Mouse (Mus musculus) limb, embryonic 14.5 days (tissue): ENCODE measurements around the gene Tubb4a. TPM values are rescaled to one million over a fixed set of nuclear protein-coding genes. Genes with fewer than 3 reads are reported as not detected.
"Not testable (repeated sequence)": the region's sequence is repeated elsewhere in the genome, so short reads cannot be mapped to it uniquely, and the experiment has no call there.

ENCODE experiments used
- ATAC-seq: fragments of 200-750 bp; cut with Nextera tagmentation; 2 replicates; pipeline ENCODE4 v1.8.0; 2017; ENCODE audit warnings: low read depth, moderate number of reproducible peaks, moderate TSS enrichment; ENCODE audit not compliant: low FRiP score
- DNase-seq: peaks from one replicate; pipeline ENCODE4 v3.0.0-alpha.2; 2015; ENCODE audit warnings: low spot score
- H3K27ac ChIP-seq: fragments of 300-500 bp; sonication (generic); replicated peaks from 2 replicates; pipeline ENCODE4 v1.5.1; 2014; ENCODE audit warnings: low read depth, mild to moderate bottlenecking, low read length, moderate library complexity, mixed read lengths
- H3K27me3 ChIP-seq: fragments of 300-500 bp; sonication (generic); 2 replicates; pipeline ENCODE4 v1.6.1; 2014; ENCODE audit warnings: low read length, mixed read lengths; ENCODE audit not compliant: control insufficient read depth, insufficient read depth
- H3K36me3 ChIP-seq: fragments of 300-500 bp; sonication (generic); 2 replicates; pipeline ENCODE4 v1.6.1; 2014; ENCODE audit warnings: mild to moderate bottlenecking, low read length, moderate library complexity, mixed read lengths; ENCODE audit not compliant: control insufficient read depth, insufficient read depth
- H3K4me1 ChIP-seq: fragments of 300-500 bp; sonication (generic); 2 replicates; pipeline ENCODE4 v1.6.1; 2014; ENCODE audit warnings: antibody characterized with exemption, low read length, mixed read lengths; ENCODE audit not compliant: control insufficient read depth, insufficient read depth
- H3K4me2 ChIP-seq: fragments of 300-500 bp; sonication (generic); replicated peaks from 2 replicates; pipeline ENCODE4 v1.6.1; 2014; ENCODE audit warnings: low read depth, mild to moderate bottlenecking, low read length, moderate library complexity; ENCODE audit not compliant: severe bottlenecking
- H3K4me3 ChIP-seq: fragments of 300-500 bp; sonication (generic); replicated peaks from 2 replicates; pipeline ENCODE4 v1.5.1; 2014; ENCODE audit warnings: low read length
- H3K9ac ChIP-seq: fragments of 300-500 bp; sonication (generic); 2 replicates; pipeline ENCODE4 v1.6.1; 2014; ENCODE audit warnings: mild to moderate bottlenecking, low read depth, low read length, moderate library complexity; ENCODE audit not compliant: severe bottlenecking
- H3K9me3 ChIP-seq: fragments of 300-500 bp; sonication (generic); 2 replicates; pipeline ENCODE4 v1.6.1; 2016; ENCODE audit warnings: low read length; ENCODE audit not compliant: control insufficient read depth
- POLR2A ChIP-seq: fragments of 200-500 bp; IDR thresholded peaks from 2 replicates; pipeline ENCODE4 v1.8.0; 2012; ENCODE audit warnings: inconsistent platforms, mild to moderate bottlenecking, moderate library complexity, borderline replicate concordance; ENCODE audit not compliant: insufficient read depth, insufficient read length; ENCODE audit errors: extremely low read depth
- WGBS: fragments of 180-500 bp; shearing (Covaris S2); extraction: QIAGEN DNeasy Blood & Tissue Kit; methylation state at CpG from one replicate; pipeline ENCODE4 v1.1.7; 2014; 5-methylcytosine and 5-hydroxymethylcytosine counted together
- polyA plus RNA-seq, 2 experiments: library from polyadenylated mRNA; depleted of rRNA in 1 of 2; stranded (reverse) in 1 of 2; unstranded in 1 of 2; fragments of >200 nt; fragmentation: Nextera tagmentation in 1 of 2; extraction: Ambion mirVana in 1 of 2; gene quantifications; 2 replicates each; pipeline versions ENCODE4 v1.2.1 to v1.2.3; 2012 to 2014

Tubb4a gene
- polyA plus RNA-seq (2012; rRNA removed) = 10.3 and 14.2 TPM in 2 replicates
- 8.8 and 10.1 TPM in 2 replicates for polyA plus RNA-seq (2014; fragmentation: Nextera tagmentation; extraction: Ambion mirVana)

DNA sequence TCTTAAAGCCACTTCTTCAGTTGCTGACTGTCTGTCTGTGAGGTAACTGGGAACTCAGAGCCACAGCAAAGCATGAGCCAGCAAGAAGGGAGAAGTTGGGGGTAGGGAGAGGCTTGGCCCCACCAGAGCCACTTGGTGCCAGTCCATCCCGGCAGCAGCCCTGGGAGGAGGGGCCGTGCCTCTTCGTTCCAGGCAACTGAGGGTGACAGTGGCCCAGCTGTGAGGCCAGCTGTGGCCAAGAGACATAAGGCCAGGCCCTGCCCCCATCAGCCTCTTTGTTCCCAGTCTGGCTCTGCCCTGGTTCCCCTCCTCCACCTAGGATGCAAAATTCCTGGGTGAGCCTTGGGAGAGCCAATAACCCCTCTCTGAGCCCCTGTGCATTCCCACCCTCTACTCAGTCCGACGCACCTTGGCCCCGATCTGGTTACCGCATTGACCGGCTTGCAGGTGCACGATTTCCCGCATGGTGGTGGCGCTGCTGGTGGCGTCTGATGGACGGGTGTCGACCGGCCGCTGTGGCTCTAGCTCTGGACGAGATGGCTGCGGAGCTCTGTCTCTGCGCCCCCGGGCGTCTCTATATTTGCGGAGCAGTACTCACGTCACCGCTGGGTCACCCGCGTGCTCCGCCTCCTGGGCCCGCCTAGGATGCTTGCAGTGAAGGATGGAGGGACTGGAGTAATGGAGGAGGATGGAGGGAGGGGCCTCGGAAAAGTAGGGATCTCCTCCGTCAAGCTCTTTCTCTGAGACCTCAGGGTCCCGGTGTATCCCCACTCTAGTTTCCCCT is at the start of gene Tubb4a:
TSS of gene Tubb4a (minus strand) at position 734 of the 784 bp plus-strand sequence.
- no peak within 1 kb of the TSS for H3K27ac ChIP-seq
- under 1% methylated on average over 31 of the region's 31 CpGs for WGBS
- peak within 1 kb of the TSS; percentile 51 for H3K4me2 ChIP-seq
- no peak for TF ChIP-seq POLR2A
- H3K36me3 ChIP-seq = no peaks in the 10 kb centered on the region
- peak; percentile 79 for ATAC-seq
- peaks cover 16% of the 10 kb centered on the region; the same call in 1 of the 2 replicates for H3K27me3 ChIP-seq
- DNase-seq = peak; percentile 22
- H3K9me3 ChIP-seq = no peaks in the 10 kb centered on the region
- H3K4me3 ChIP-seq = peak within 1 kb of the TSS; percentile 34
- H3K9ac ChIP-seq = peak within 1 kb of the TSS; percentile 52
- H3K4me1 ChIP-seq = peaks cover 6% of the 10 kb centered on the region; the same call in 1 of the 2 replicates

DNA sequence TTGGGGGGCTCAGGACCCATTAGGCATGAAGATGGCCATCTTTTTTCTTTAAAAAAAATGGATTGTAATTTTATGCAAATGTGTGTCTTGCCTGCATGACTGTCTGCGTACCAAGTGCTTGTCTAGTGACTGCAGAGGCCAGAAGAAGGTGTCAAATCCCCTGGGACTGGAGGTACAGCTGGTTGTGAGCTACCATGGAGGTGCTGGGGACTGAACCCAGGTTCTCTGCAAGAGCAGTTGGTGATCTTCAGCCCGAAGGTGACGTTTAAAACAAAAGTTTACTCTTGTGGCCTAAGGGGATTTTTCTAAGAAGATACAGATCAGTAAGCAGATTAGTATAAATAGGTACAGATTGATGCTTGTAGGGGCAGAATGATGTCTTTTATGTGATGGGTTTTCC is 48.1 kb upstream of the Tubb4a start:
- ATAC-seq (no peak), DNase-seq (no peak)
- WGBS = 83% methylated on average over 3 of the region's 3 CpGs
- TF ChIP-seq POLR2A = no peak
- no peaks in the 10 kb centered on the region for H3K9me3 ChIP-seq
- H3K27ac ChIP-seq = no peak overlapping the region
- H3K4me2 ChIP-seq = no peak overlapping the region
- no peak overlapping the region for H3K9ac ChIP-seq
- H3K36me3 ChIP-seq = no peaks in the 10 kb centered on the region
- H3K4me3 ChIP-seq = no peak overlapping the region
- no peaks in the 10 kb centered on the region for H3K27me3 ChIP-seq
- H3K4me1 ChIP-seq = no peaks in the 10 kb centered on the region

DNA sequence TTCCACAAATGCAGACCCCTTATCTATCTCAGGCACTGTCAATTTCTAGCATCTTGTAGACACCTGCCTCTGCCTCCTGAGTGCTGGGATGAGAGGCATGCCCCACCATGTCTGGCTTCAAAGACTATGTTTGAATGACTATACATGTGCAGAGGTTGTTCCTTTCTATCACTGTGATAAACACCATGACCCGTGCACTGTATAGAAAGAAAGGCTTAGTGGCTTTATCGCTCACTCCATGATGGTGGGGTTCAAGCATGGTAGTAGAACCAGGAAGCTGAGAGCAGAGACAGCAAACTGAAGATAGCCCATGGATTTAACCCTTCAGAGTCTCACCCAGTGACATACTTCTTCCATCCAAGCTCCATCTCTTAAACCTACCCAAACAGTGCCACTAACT is 47.1 kb upstream of the Tubb4a start:
- no peak overlapping the region for H3K27ac ChIP-seq
- TF ChIP-seq POLR2A = no peak
- no peak overlapping the region for H3K4me3 ChIP-seq
- ATAC-seq (no peak), DNase-seq (no peak)
- H3K4me2 ChIP-seq = no peak overlapping the region
- H3K9me3 ChIP-seq = no peaks in the 10 kb centered on the region
- H3K9ac ChIP-seq = no peak overlapping the region
- no peaks in the 10 kb centered on the region for H3K27me3 ChIP-seq
- no peaks in the 10 kb centered on the region for H3K4me1 ChIP-seq
- 73% methylated on average over 2 of the region's 2 CpGs for WGBS
- no peaks in the 10 kb centered on the region for H3K36me3 ChIP-seq

DNA sequence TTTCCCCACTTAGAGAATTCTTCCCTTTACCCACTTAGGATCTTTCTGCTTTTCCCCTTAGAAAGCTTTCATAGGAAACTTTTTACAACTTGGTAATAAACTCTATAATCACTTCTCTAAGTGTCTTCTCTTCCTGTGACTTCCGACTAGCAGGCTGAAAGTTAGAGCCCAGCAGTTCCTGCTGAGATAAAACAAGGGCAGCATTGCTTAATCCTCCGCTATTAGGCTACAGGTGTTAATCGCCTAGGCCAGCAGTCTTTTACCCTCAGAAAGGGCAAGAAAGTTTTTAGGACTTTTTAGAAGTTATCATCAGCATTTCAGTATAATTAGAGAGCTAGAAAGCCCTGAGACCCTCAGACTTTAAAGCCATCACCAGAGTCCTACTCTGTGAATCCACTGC is 46.4 kb upstream of the Tubb4a start:
- not testable (repeated sequence) for ATAC-seq, DNase-seq, H3K4me1 ChIP-seq, H3K9me3 ChIP-seq, H3K27ac ChIP-seq, H3K27me3 ChIP-seq, H3K4me2 ChIP-seq, H3K9ac ChIP-seq, H3K4me3 ChIP-seq, H3K36me3 ChIP-seq
- WGBS = 4% methylated on average over 3 of the region's 3 CpGs

DNA sequence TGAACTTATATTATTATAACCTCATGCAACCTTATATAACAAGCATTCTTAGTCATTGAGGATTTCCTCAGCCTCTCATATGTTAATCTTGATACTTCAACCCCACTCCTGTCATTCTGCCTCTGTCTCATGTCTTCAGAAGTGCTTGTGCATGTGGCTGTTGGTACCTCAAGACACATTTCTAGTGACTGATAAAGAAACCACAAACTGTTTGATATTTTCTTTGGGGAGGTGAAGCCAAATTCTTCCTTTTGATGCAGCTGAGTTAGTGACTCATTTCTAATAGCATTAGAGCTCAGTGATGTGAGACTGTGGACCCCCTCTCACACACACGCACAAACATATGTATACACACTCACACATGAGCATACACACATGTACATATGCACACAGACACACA is 44.2 kb upstream of the Tubb4a start:
- H3K4me3 ChIP-seq = no peak overlapping the region
- no peak overlapping the region for H3K27ac ChIP-seq
- no peak overlapping the region for H3K4me2 ChIP-seq
- WGBS = 89% methylated on average over 1 of the region's 1 CpGs
- no peaks in the 10 kb centered on the region for H3K4me1 ChIP-seq
- no peak for TF ChIP-seq POLR2A
- ATAC-seq (no peak), DNase-seq (no peak)
- H3K27me3 ChIP-seq = no peaks in the 10 kb centered on the region
- H3K36me3 ChIP-seq = no peaks in the 10 kb centered on the region
- H3K9ac ChIP-seq = no peak overlapping the region
- no peaks in the 10 kb centered on the region for H3K9me3 ChIP-seq
